Mouse (Mus musculus): ENCODE results near the gene Usp32. TPM values are rescaled to one million over a fixed set of nuclear protein-coding genes. Genes with fewer than 3 reads are reported as not detected.

The Usp32 gene
- total RNA-seq, 2 experiments from 2014 or later = 25.3 to 29.1 TPM

GRCm38 (mm10) chr11:84947206-84947605, 192.8 kb downstream of the Usp32 start:
- DNase-seq = no peak

GRCm38 (mm10) chr11:84945841-84946240, 194.1 kb downstream of the Usp32 start:
- DNase-seq = no peak

GRCm38 (mm10) chr11:84944639-84945435, 195.1 kb downstream of the Usp32 start:
- DNase-seq = no peak

- peak; percentile 86 for DNase-seq
Observed at GRCm38 (mm10) chr11:84943948-84944347, 196.0 kb downstream of the Usp32 start.

GRCm38 (mm10) chr11:84940140-84940539, 199.8 kb downstream of the Usp32 start:
- no peak for DNase-seq

GRCm38 (mm10) chr11:84939508-84940053, 200.4 kb downstream of the Usp32 start:
- DNase-seq = no peak

Other genes starting within 250 kb of the Usp32 start
- 10 to 100 TPM; 10.8 TPM for gene Znhit3, start 223.8 kb downstream of the Usp32 start, total RNA-seq (2021)
- 10 to 100 TPM; 41.2 to 53.6 TPM for gene Car4, start 182.4 kb downstream of the Usp32 start, total RNA-seq (2021)
- 1 to 10 TPM in 1 of 2 experiments, under 1 TPM in 1; 0.99 to 1.4 TPM for gene 1700125H20Rik, start 30.2 kb upstream of the Usp32 start, total RNA-seq (2021)
- 10 to 100 TPM; 40.5 to 41.1 TPM for gene Appbp2, start 95.0 kb upstream of the Usp32 start, total RNA-seq (2021)
- 10 to 100 TPM; 14.9 to 17.6 TPM for gene Ppm1d, start 171.1 kb upstream of the Usp32 start, total RNA-seq (2021)
- 10 to 100 TPM; 33.5 to 40.0 TPM for gene Bcas3, start 213.0 kb upstream of the Usp32 start, total RNA-seq (2021)

Data from adrenal gland, postnatal 10 days (tissue).